Mouse (Mus musculus) forebrain, postnatal 0 days (tissue): Measurements from ENCODE around the gene Fbxl16. TPM values are rescaled to one million over a fixed set of nuclear protein-coding genes. Genes with fewer than 3 reads are reported as not detected.

ENCODE experiments used
- ATAC-seq: fragments of 200-750 bp; cut with Nextera tagmentation; 2 replicates; pipeline ENCODE4 v1.8.0; 2017; ENCODE audit warnings: mild to moderate bottlenecking, moderate library complexity
- DNase-seq: peaks from one replicate; pipeline ENCODE4 v3.0.0-alpha.2; 2015
- H3K27ac ChIP-seq: fragments of 300-500 bp; sonication (generic); 2 replicates; pipeline ENCODE4 v1.5.1; 2014; ENCODE audit warnings: low read depth, mild to moderate bottlenecking, antibody characterized with exemption, low read length, moderate library complexity, mixed read lengths
- H3K27me3 ChIP-seq: fragments of 300-500 bp; sonication (generic); 2 replicates; pipeline ENCODE4 v1.6.1; 2014; ENCODE audit warnings: mild to moderate bottlenecking, low read length, mixed read lengths; ENCODE audit not compliant: insufficient read depth
- H3K36me3 ChIP-seq: fragments of 300-500 bp; sonication (generic); 2 replicates; pipeline ENCODE4 v1.6.1; 2014; ENCODE audit warnings: mild to moderate bottlenecking, moderate library complexity; ENCODE audit not compliant: insufficient read depth
- H3K4me1 ChIP-seq: fragments of 300-500 bp; sonication (generic); 2 replicates; pipeline ENCODE4 v1.6.1; 2014; ENCODE audit warnings: antibody characterized with exemption; ENCODE audit not compliant: insufficient read depth
- H3K4me2 ChIP-seq: fragments of 300-500 bp; sonication (generic); 2 replicates; pipeline ENCODE4 v1.6.1; 2014; ENCODE audit warnings: low read depth, mild to moderate bottlenecking, moderate library complexity
- H3K4me3 ChIP-seq: fragments of 300-500 bp; sonication (generic); 2 replicates; pipeline ENCODE4 v1.5.1; 2014; ENCODE audit warnings: low read depth, low read length, mixed read lengths
- H3K9ac ChIP-seq: fragments of 300-500 bp; sonication (generic); 2 replicates; pipeline ENCODE4 v1.6.1; 2014; ENCODE audit warnings: mild to moderate bottlenecking
- H3K9me3 ChIP-seq: fragments of 300-500 bp; sonication (generic); 2 replicates; pipeline ENCODE4 v1.6.1; 2016; ENCODE audit warnings: low read length
- CTCF ChIP-seq: sonication (generic); IDR thresholded peaks from 2 replicates; pipeline ENCODE4 v1.5.1; 2016; ENCODE audit warnings: antibody characterized with exemption, control low read depth, low read depth
- WGBS: fragments of 180-500 bp; shearing (Covaris S2); extraction: QIAGEN DNeasy Blood & Tissue Kit; methylation state at CpG from one replicate; pipeline ENCODE4 v1.1.7; 2014; 5-methylcytosine and 5-hydroxymethylcytosine counted together
- polyA plus RNA-seq: library from polyadenylated mRNA; unstranded; fragments of >200 nt; fragmentation: Nextera tagmentation; extraction: Ambion mirVana; gene quantifications from 2 replicates; pipeline ENCODE4 v1.2.1, GENCODE M21; 2015
- total RNA-seq: library from RNA; depleted of rRNA; stranded (reverse); fragments of >200 nt; gene quantifications from 2 replicates; pipeline ENCODE4 v1.2.3, GENCODE M21; 2014

Gene Fbxl16
- total and polyA plus RNA-seq, 2 experiments from 2014 or later: 58.7 to 133 TPM

GRCm38 (mm10) chr17:25795609-25796092, 13.2 kb upstream of the Fbxl16 start, which contains the start of gene AC134908.4:
AC134908.4 (minus strand) TSS chr17:25795659.
- no peak for TF ChIP-seq CTCF
- H3K9ac ChIP-seq: peak within 1 kb of the TSS; percentile 45; the same call in 1 of the 2 replicates
- no peaks in the 10 kb centered on the region for H3K36me3 ChIP-seq
- no peaks in the 10 kb centered on the region for H3K9me3 ChIP-seq
- ATAC-seq: peak; percentile 10
- H3K27me3 ChIP-seq: peaks cover 6% of the 10 kb centered on the region; the same call in 1 of the 2 replicates
- H3K4me1 ChIP-seq: peaks cover 11% of the 10 kb centered on the region
- DNase-seq: peak; percentile 48
- H3K4me3 ChIP-seq: peak within 1 kb of the TSS; percentile 47
- H3K27ac ChIP-seq: peak within 1 kb of the TSS; percentile 41; the same call in 1 of the 2 replicates
- WGBS: 14% methylated on average over 6 of the region's 6 CpGs
- peak within 1 kb of the TSS; percentile 64 for H3K4me2 ChIP-seq

- 3% methylated on average over 37 of the region's 37 CpGs for WGBS
- peaks cover 11% of the 10 kb centered on the region for H3K4me1 ChIP-seq
- no peak for TF ChIP-seq CTCF
- H3K4me3 ChIP-seq: peak overlapping the region; percentile 47
- no peak for DNase-seq
- ATAC-seq: no peak
- no peaks in the 10 kb centered on the region for H3K9me3 ChIP-seq
- H3K4me2 ChIP-seq: peak overlapping the region; percentile 64
- no peaks in the 10 kb centered on the region for H3K36me3 ChIP-seq
- H3K9ac ChIP-seq: peak overlapping the region; percentile 45; the same call in 1 of the 2 replicates
- H3K27me3 ChIP-seq: peaks cover 6% of the 10 kb centered on the region; the same call in 1 of the 2 replicates
- H3K27ac ChIP-seq: peak overlapping the region; percentile 16; the same call in 1 of the 2 replicates
Observed at GRCm38 (mm10) chr17:25796211-25796771, 12.6 kb upstream of the Fbxl16 start.

- Histone ChIP-seq H3K9ac (peak within 1 kb of the TSS; percentile 45), H3K27ac (peak within 1 kb of the TSS; percentile 16; the same call in 1 of the 2 replicates), H3K4me1 (peaks cover 11% of the 10 kb centered on the region), H3K9me3 (no peaks in the 10 kb centered on the region), H3K4me3 (peak within 1 kb of the TSS; percentile 47), H3K27me3 (peaks cover 6% of the 10 kb centered on the region; the same call in 1 of the 2 replicates), H3K4me2 (peak within 1 kb of the TSS; percentile 64), H3K36me3 (no peaks in the 10 kb centered on the region)
- no peak for TF ChIP-seq CTCF
- 1% methylated on average over 33 of the region's 35 CpGs for whole genome bisulfite sequencing
- peak; percentile 69 for DNase-seq
- peak; percentile 66 for ATAC-seq
Observed at GRCm38 (mm10) chr17:25796951-25797369, 11.9 kb upstream of the Fbxl16 start, which contains the start of gene Metrn. Metrn (minus strand) TSS chr17:25797136.

- Histone ChIP-seq H3K4me2 (no peak overlapping the region), H3K9me3 (no peaks in the 10 kb centered on the region), H3K4me1 (peaks cover 9% of the 10 kb centered on the region; the same call in 1 of the 2 replicates), H3K27ac (no peak overlapping the region), H3K36me3 (no peaks in the 10 kb centered on the region), H3K4me3 (no peak overlapping the region), H3K9ac (no peak overlapping the region), H3K27me3 (peaks cover 6% of the 10 kb centered on the region; the same call in 1 of the 2 replicates)
- TF ChIP-seq CTCF: peak; percentile 87
- 5% methylated on average over 6 of the region's 6 CpGs for WGBS
- peak; percentile 32; the same call in 1 of the 2 replicates for ATAC-seq
- DNase-seq: peak; percentile 82
Observed at GRCm38 (mm10) chr17:25801029-25801428, 7.9 kb upstream of the Fbxl16 start.

- Histone ChIP-seq H3K27me3 (no peaks in the 10 kb centered on the region), H3K9me3 (no peaks in the 10 kb centered on the region), H3K9ac (peak overlapping the region; percentile 40), H3K4me3 (no peak overlapping the region), H3K4me1 (peaks cover 10% of the 10 kb centered on the region), H3K4me2 (peak overlapping the region; percentile 33), H3K36me3 (no peaks in the 10 kb centered on the region), H3K27ac (peak overlapping the region; percentile 89)
- DNase-seq: peak; percentile 89
- TF ChIP-seq CTCF: no peak
- 7% methylated on average over 10 of the region's 10 CpGs for WGBS
- ATAC-seq: peak; percentile 96
Observed at GRCm38 (mm10) chr17:25802825-25803517, 5.9 kb upstream of the Fbxl16 start.

- TF ChIP-seq CTCF: no peak
- ATAC-seq (no peak), DNase-seq (no peak)
- Histone ChIP-seq H3K4me1 (peaks cover 27% of the 10 kb centered on the region), H3K27me3 (no peaks in the 10 kb centered on the region), H3K4me3 (no peak overlapping the region), H3K4me2 (no peak overlapping the region), H3K9ac (no peak overlapping the region), H3K36me3 (no peaks in the 10 kb centered on the region), H3K9me3 (no peaks in the 10 kb centered on the region), H3K27ac (no peak overlapping the region)
- 90% methylated on average over 4 of the region's 4 CpGs for WGBS
Observed at GRCm38 (mm10) chr17:25806507-25806906, 2.4 kb upstream of the Fbxl16 start.
